Mouse (Mus musculus) embryonic facial prominence, embryonic 12.5 days (tissue): Measurements from ENCODE around the gene Ammecr1. TPM values are rescaled to one million over a fixed set of nuclear protein-coding genes. Genes with fewer than 3 reads are reported as not detected.

ENCODE experiments used
- microRNA-seq: library from miRNA; unstranded; fragments of <30 nt; microRNA quantifications from one replicate; pipeline ENCODE4, GENCODE M21; 2017
- polyA plus RNA-seq: library from polyadenylated mRNA; unstranded; fragments of >200 nt; fragmentation: Nextera tagmentation; extraction: Ambion mirVana; gene quantifications from 2 replicates; pipeline ENCODE4 v1.2.1, GENCODE M21; 2016

The Ammecr1 gene
- polyA plus RNA-seq, 1 experiment from 2014 or later: 14.9 TPM

Small RNA genes within 50 kb of the gene (microRNA-seq; reads per million reads assigned to microRNA genes)
- gene Gm44351: not detected

Other genes with a start within 250 kb of the Ammecr1 start
- 0.28 and 0.38 TPM in 2 replicates for gene Rtl9, start 132.9 kb upstream of the Ammecr1 start, polyA plus RNA-seq